Mouse (Mus musculus) kidney, adult 10 weeks (tissue): ENCODE measurements around the gene Cyp2c50. TPM values are rescaled to one million over a fixed set of nuclear protein-coding genes. Genes with fewer than 3 reads are reported as not detected.

ENCODE experiments used
- polyA plus RNA-seq: library from polyadenylated mRNA; stranded (reverse); fragments of 350-450 nt; fragmentation: Illumina TruSeq; extraction: RNeasy Lipid Tissue Mini Kit (QIAGEN cat#74804); gene quantifications from one replicate; pipeline ENCODE4 v1.2.3, GENCODE M21; 2014; ENCODE audit warnings: low read depth, low replicate concordance

Gene Cyp2c50
- 0.89 TPM for polyA plus RNA-seq

DNA sequence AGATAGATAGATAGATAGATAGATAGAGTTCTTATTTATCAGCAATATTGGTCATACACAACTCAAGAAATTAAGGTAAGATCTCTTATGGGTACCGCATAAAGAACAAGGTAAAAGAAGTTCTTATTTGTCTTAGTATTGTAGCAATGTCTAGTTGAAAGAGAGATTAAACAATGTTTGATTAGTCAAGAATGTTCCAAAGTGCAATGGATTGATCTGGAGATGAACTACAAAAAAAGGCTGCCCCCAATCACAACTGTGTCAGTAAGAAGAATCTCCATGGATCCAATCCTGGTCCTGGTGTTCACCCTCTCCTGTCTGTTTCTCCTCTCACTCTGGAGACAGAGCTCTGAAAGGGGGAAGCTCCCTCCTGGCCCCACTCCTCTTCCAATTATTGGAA lies at the start of gene Cyp2c50:
Cyp2c50 (plus strand) TSS at position 268 of the 400 bp plus-strand sequence.

DNA sequence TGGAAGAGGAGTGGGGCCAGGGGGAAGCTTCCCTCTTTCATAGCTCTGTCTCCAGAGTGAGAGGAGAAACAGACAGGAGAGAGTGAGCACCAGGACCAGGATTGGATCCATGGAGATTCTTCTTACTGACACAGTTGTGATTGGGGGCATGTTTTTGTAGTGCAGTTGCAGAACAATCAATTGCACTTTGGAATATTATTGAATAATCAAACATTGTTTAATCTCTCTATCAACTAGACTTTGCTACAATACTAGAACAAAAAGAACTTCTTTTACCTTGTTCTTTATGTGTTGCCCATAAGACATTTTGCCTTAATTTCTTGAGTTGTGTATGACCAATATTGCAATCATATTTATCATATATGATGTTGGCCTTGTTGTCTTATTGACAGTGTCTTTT lies 15.8 kb upstream of the Cyp2c50 start, which contains the start of gene Cyp2c54:
Cyp2c54 (minus strand) TSS at position 127 of the 400 bp plus-strand sequence.

Other genes with a start within 250 kb of the Cyp2c50 start
- gene Cyp2c69, start 202.9 kb upstream of the Cyp2c50 start, polyA plus RNA-seq, result 3.1 TPM
- 0.49 TPM for gene Cyp2c37, start 97.3 kb upstream of the Cyp2c50 start, polyA plus RNA-seq
- gene Cyp2c54, start 15.9 kb upstream of the Cyp2c50 start, polyA plus RNA-seq, result 0.32 TPM
- gene Cyp2c70, start 97.6 kb downstream of the Cyp2c50 start, polyA plus RNA-seq, result not detected
- gene Pdlim1, start 182.2 kb downstream of the Cyp2c50 start, polyA plus RNA-seq, result 1.2 TPM